Mouse (Mus musculus): ENCODE data around the gene Gm45716.
"Not testable (repeated sequence)": the region's sequence is repeated elsewhere in the genome, so short reads cannot be mapped to it uniquely, and the experiment has no call there.

Gene Gm45716

DNA sequence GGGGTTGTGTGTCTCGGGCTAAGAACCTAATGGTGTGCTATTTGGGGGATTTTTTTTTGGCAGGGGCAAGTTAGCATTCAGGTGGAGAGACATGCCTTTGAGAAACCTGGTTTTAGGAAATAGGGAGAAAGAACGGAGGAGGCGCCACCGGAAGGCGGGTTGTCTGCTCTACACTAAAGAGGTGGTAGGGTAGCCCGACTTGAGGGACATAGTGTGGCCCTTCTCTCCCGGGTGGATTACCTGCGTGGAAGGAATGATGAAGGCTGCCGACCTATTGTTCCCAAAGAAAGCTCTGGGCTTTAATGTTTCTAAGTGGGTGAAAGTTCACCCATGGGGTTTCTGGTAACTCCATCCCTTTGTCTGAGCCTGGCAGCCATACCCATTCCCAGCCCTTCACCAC lies 62.7 kb downstream of the Gm45716 start:
- DNase-seq (ENCODE audit: low spot score in 2 of 2), result no peak

- no peak for DNase-seq (ENCODE audit: low spot score in 2 of 2)
Measured at GRCm38 (mm10) chr11:90250730-90251129, 63.2 kb downstream of the Gm45716 start.

GRCm38 (mm10) chr11:90251923-90252322 lies 64.4 kb downstream of the Gm45716 start:
- no peak for DNase-seq (ENCODE audit: low spot score in 2 of 2)

DNA sequence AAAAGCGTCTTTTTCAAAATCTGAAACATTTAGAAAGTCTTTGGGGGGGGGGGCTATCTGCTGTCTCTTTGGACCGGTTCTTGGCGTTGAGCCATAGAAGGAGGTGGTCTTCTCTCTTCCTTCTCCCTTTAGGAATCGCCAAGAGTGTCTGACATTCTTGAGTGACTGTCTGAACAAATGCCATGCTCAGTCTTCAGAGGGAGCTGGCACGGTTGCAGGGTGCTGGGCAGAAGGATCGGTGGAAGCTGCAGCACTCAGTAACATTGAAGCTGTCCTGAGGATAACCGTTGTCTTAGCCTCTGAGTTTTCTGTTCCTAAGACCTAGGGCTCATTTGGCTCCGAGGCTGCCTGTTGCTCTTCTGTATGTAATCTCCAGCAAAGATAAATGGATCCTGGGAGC lies 64.9 kb downstream of the Gm45716 start:
- DNase-seq (ENCODE audit: low spot score in 2 of 2), result no peak

DNA sequence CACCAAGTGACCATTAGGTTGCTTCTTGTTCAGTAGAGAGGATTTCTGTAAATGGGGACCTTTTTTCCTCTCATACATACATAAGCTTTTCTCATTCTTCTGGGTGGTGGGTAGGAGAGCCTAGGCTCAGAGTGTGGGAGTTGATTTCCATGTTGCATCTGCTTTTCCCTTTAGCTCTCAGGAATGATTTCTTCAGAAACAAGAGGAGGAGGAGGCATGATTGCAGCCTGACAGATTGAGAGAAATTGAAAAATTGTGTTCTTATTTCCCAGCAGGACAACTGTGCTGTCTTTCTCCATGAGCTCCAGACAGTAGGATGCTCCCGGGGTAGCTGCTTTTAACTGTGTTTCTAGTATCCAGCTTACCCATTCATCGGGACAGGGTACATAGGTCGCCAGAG lies 67.1 kb downstream of the Gm45716 start:
- peak in 1 of 2 experiments; percentile 41 for DNase-seq (ENCODE audit: low spot score in 2 of 2)

GRCm38 (mm10) chr11:90255687-90256086 lies 68.2 kb downstream of the Gm45716 start:
- DNase-seq (ENCODE audit: low spot score in 2 of 2), result peak; percentile 39 to 63

GRCm38 (mm10) chr11:90256833-90257525 lies 69.5 kb downstream of the Gm45716 start:
- DNase-seq (ENCODE audit: low spot score in 2 of 2), result no peak

DNA sequence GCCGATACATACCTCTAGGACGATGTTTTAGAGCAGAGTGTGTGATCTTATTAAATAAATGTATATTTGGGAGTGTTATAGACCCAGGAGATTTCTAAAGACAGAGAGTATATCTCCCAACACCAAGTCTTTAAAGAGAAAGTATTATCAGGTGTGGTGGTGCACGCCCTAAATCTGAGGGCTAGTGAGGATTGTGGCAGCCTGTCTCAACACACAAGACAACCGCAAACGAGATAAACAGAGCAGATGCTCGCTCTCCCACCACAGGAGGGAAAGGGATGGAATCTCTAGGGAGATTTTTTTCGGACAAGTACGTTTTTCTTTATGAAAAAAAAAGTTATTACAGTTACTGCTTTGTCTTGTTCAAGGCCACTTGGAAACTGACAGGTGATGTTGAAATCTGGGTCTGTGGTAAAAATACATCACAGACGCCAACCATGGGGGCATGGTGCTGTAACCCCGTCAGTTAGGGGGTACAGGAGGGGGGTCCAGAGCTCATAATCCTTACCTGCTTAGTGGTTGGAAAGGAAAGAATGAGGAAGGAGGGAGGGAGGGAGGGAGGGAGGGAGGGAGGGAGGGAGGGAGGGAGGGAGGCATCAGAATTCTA lies 70.9 kb downstream of the Gm45716 start:
- DNase-seq (ENCODE audit: low spot score in 2 of 2), result no peak

- DNase-seq (ENCODE audit: low spot score in 2 of 2), result no peak
Measured at GRCm38 (mm10) chr11:90259071-90259470, 71.6 kb downstream of the Gm45716 start.

- DNase-seq (ENCODE audit: low spot score in 2 of 2), result no peak
Measured at GRCm38 (mm10) chr11:90259826-90260225, 72.3 kb downstream of the Gm45716 start.

DNA sequence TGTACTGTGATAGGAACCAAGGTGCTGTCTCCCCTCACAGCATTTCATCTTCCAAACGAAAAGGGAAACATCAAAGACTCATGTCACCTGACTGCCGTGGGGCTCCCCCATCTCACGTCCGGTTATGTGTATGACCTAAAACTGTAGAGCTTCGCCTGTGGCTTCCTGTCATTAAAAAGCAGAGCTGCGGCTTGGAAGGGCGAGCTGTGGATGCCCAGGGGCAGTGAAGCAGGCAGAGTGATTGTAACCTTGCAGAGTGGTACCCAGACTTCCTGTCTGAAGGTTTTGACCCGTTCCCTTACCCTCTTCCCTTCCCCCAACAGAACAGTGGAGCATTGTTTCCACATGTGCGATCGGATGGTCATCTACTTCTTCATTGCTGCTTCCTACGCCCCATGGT lies 76.7 kb downstream of the Gm45716 start:
- no peak for DNase-seq (ENCODE audit: low spot score in 2 of 2)

DNA sequence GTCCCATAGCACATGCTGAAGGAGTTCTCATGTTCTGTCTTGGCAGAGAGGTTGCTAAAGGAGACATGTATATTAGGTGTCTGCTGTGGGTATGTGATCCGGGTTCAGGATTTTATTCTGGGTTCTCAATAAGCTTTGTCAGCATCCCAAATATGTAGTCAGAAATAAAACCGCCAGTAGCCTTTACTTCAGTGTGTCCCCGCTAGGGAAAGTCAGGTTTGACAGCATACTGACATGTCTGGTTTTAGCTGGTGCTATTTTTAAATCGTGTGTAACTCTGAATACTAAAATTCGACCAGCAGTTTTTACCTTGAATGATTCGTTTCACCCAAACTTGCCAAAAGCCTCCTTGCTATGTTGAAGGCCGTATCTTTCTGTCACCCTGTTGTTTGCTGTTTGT lies 78.1 kb downstream of the Gm45716 start:
- no peak for DNase-seq (ENCODE audit: low spot score in 2 of 2)

GRCm38 (mm10) chr11:90268934-90269333 lies 81.5 kb downstream of the Gm45716 start:
- no peak for DNase-seq (ENCODE audit: low spot score in 2 of 2)

DNA sequence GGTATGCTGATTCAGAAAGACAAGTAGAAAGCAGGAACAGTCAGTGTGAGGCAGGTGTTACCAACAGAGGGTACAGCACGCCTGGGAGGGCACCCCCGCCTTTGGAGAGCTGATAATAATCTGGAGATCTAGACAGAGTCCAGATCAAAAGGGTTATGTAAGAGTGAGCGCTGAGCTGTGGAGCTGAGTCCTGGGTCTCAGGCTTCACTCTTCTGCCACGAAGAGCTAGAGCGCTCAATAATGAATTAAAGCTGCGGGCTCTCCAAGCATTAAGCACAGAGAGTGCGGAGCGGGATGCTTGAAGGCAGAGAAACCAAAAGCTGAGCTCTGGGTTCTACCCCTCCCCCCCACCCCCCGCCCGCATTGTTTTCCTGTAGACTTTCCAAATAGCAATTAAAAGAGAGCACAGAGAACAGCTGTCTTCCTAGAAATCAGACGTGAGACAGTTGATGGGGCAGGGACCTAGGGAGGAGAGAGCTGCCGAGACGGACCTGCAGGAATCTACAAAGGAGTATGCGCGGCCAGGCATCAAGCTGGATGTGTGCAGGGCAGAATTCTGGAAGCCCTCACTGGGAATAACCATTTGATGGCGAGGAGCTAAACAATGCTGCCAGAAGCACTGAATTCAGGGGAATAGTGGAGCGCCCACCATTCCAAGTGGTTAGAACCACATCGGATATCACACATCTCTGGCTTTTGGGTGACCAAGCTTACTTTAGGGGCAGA lies 82.1 kb downstream of the Gm45716 start:
- no peak for DNase-seq (ENCODE audit: low spot score in 2 of 2)

DNA sequence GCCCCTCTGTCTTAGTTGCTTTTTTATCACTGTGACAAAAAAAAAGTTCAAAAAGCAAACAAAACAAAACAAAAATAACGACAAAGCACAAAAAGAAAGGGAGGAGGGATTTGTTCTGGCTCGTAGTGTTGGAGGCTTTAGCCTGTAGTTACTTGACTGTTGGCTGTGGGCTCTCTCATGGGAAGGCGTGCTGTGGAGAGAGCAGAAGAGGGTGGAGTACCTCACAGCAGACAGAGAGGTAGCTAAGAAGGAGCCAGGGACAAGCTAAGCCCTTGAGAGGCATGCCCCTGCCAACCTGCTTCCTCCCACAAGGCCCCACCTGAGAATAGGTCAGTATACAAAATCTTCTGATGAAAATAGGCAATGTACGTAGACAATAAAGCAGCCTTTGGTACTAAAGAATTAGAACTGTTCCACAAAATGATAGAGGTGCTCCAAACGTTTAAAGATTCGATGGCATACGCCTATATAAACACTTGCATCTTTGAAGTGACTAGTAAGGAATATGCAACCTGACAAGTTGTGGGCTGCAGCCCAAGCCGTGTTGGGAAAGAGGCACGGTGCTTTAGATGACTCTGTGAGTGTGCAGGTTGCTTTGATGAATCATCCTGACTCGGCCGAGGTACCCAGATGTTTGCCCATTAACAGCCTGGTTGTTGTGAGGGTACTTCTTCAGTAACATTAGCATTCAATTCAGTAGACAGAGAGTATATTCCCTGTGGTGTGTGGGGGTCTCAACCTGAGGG lies 82.8 kb downstream of the Gm45716 start:
- DNase-seq (ENCODE audit: low spot score in 2 of 2), result no peak

DNA sequence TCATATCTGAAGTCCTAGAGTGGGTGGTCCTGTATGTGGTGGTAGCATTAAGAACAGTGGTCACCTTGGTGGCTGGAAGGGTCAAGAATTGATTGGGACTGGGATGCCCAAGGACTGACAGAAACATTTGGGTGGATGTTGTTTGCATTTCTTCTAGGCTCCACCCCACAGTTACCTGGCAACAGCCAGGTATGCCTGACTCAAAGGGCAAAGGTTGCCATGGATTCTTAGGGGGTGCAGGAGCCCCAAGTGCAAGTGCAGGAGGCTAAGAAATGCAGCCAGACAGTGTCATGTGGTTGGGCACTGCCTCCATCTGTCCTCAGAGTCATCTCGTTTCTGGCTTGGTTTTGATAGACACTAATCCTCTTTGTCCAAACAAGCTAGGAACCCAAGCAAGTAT lies 86.7 kb downstream of the Gm45716 start:
- DNase-seq (ENCODE audit: low spot score in 2 of 2), result no peak

GRCm38 (mm10) chr11:90275663-90276062 lies 88.2 kb downstream of the Gm45716 start:
- no peak for DNase-seq (ENCODE audit: low spot score in 2 of 2)

- no peak for DNase-seq (ENCODE audit: low spot score in 2 of 2)
Measured at GRCm38 (mm10) chr11:90276150-90276549, 88.7 kb downstream of the Gm45716 start.

GRCm38 (mm10) chr11:90276561-90276960 lies 89.1 kb downstream of the Gm45716 start:
- DNase-seq (ENCODE audit: low spot score in 2 of 2), result no peak

DNA sequence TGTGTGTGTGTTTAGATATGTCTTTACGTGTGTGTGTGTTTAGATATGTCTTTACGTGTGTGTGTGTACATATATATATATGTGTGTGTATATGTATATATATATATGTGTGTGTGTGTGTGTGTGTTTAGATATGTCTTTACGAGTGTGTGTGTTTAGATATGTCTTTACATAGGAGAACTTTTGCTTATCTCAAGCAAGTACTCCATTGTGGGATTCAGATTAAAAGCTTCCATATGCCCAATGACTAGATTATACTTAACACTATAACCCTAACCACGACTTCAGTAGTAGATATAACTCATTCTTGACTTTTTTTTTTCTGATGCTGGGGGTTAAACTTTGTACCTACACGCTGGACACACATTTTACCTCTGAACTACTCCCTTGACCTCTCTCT lies 92.6 kb downstream of the Gm45716 start:
- no peak for DNase-seq (ENCODE audit: low spot score in 2 of 2)

GRCm38 (mm10) chr11:90281943-90282342 lies 94.5 kb downstream of the Gm45716 start:
- not testable (repeated sequence) for DNase-seq (ENCODE audit: low spot score in 2 of 2)

GRCm38 (mm10) chr11:90283159-90283558 lies 95.7 kb downstream of the Gm45716 start:
- DNase-seq (ENCODE audit: low spot score in 2 of 2), result no peak

All from right cerebral cortex, postnatal 36 days (tissue).